Mouse (Mus musculus) liver, adult 2 months (tissue): ENCODE measurements around the gene Cldn7. TPM values are rescaled to one million over a fixed set of nuclear protein-coding genes. Genes with fewer than 3 reads are reported as not detected.

ENCODE experiments used
- DNase-seq: peaks from one replicate; pipeline ENCODE4 v3.0.0-alpha.2; 2011; ENCODE audit warnings: low read depth, low spot score; ENCODE audit errors: extremely low read depth
- H3K27ac ChIP-seq: fragments of 200-500 bp; replicated peaks from 2 replicates; pipeline ENCODE4 v1.5.1; 2012; ENCODE audit warnings: low read depth, mild to moderate bottlenecking, control low read depth, inconsistent platforms, low read length; ENCODE audit not compliant: insufficient read depth
- H3K27me3 ChIP-seq: fragments of 200-500 bp; 2 replicates; pipeline ENCODE4 v1.6.1; 2012; ENCODE audit warnings: mild to moderate bottlenecking, moderate library complexity, low read length, inconsistent platforms; ENCODE audit not compliant: control insufficient read depth, insufficient read depth
- H3K36me3 ChIP-seq: fragments of 200-500 bp; 2 replicates; pipeline ENCODE4 v1.6.1; 2012; ENCODE audit warnings: low read length, inconsistent platforms; ENCODE audit not compliant: control insufficient read depth, insufficient read depth
- H3K4me1 ChIP-seq: fragments of 200-500 bp; 2 replicates; pipeline ENCODE4 v1.6.1; 2011; ENCODE audit warnings: low read length; ENCODE audit not compliant: control insufficient read depth, insufficient read depth
- H3K4me3 ChIP-seq: fragments of 200-500 bp; 2 replicates; pipeline ENCODE4 v1.5.1; 2011; ENCODE audit warnings: low read depth, mild to moderate bottlenecking, control low read depth, low read length, moderate library complexity; ENCODE audit not compliant: insufficient read depth
- H3K79me2 ChIP-seq: fragments of 200-500 bp; 2 replicates; pipeline ENCODE4 v1.6.1; 2012; ENCODE audit warnings: inconsistent platforms, mild to moderate bottlenecking, low read length, moderate library complexity; ENCODE audit not compliant: control insufficient read depth, insufficient read depth
- H3K9ac ChIP-seq: fragments of 200-500 bp; 2 replicates; pipeline ENCODE4 v1.6.1; 2012; ENCODE audit warnings: low read depth, mild to moderate bottlenecking, control low read depth, inconsistent platforms, low read length
- CTCF ChIP-seq: fragments of 200-500 bp; IDR thresholded peaks from 2 replicates; pipeline ENCODE4 v1.5.1; 2011; ENCODE audit warnings: low read depth, low read length, control low read depth
- POLR2A ChIP-seq: fragments of 200-500 bp; IDR thresholded peaks from 2 replicates; pipeline ENCODE4 v1.6.1; 2011; ENCODE audit warnings: low read length, control low read depth; ENCODE audit not compliant: insufficient read depth; ENCODE audit errors: extremely low read depth
- WGBS: fragments of 180-500 bp; shearing (Covaris S2); methylation state at CpG from one replicate; pipeline ENCODE4 v1.1.7; 2018; 5-methylcytosine and 5-hydroxymethylcytosine counted together
- polyA plus RNA-seq: library from polyadenylated mRNA; depleted of rRNA; stranded (reverse); fragments of >200 nt; gene quantifications from 2 replicates; pipeline ENCODE4 v1.2.3, GENCODE M21; 2012
- total RNA-seq: library from RNA; depleted of rRNA; stranded (reverse); fragments of >200 nt; gene quantifications from 2 replicates; pipeline ENCODE4 v1.2.3, GENCODE M21; 2014

Cldn7 gene
- total and polyA plus RNA-seq, 2 experiments: 0.26 to 0.37 TPM

- TF ChIP-seq CTCF: no peak
- no peak for TF ChIP-seq POLR2A
- peaks cover 5% of the 10 kb centered on the region; the same call in 1 of the 2 replicates for H3K36me3 ChIP-seq
- peaks cover 12% of the 10 kb centered on the region for H3K27me3 ChIP-seq
- H3K79me2 ChIP-seq: no peaks in the 10 kb centered on the region
- DNase-seq: no peak
- 0 out of 2 replicates have a peak, but pooled peaks cover 3% of the 10 kb centered on the region for H3K4me1 ChIP-seq
- H3K4me3 ChIP-seq: peak overlapping the region; percentile 29; the same call in 1 of the 2 replicates
- WGBS: 43% methylated on average over 17 of the region's 17 CpGs
- no peak overlapping the region for H3K27ac ChIP-seq
- H3K9ac ChIP-seq: no peak overlapping the region
Observed at GRCm38 (mm10) chr11:69966860-69967517, 2.4 kb downstream of the Cldn7 start.

GRCm38 (mm10) chr11:69968793-69969192, 4.2 kb downstream of the Cldn7 start:
- Histone ChIP-seq H3K27me3 (peaks cover 12% of the 10 kb centered on the region), H3K4me1 (0 out of 2 replicates have a peak, but pooled peaks cover 3% of the 10 kb centered on the region), H3K27ac (no peak overlapping the region), H3K4me3 (no peak overlapping the region), H3K79me2 (no peaks in the 10 kb centered on the region), H3K36me3 (peaks cover 13% of the 10 kb centered on the region; the same call in 1 of the 2 replicates), H3K9ac (no peak overlapping the region)
- TF ChIP-seq CTCF (no peak), POLR2A (no peak)
- no peak for DNase-seq
- 55% methylated on average over 4 of the region's 4 CpGs for WGBS

DNA sequence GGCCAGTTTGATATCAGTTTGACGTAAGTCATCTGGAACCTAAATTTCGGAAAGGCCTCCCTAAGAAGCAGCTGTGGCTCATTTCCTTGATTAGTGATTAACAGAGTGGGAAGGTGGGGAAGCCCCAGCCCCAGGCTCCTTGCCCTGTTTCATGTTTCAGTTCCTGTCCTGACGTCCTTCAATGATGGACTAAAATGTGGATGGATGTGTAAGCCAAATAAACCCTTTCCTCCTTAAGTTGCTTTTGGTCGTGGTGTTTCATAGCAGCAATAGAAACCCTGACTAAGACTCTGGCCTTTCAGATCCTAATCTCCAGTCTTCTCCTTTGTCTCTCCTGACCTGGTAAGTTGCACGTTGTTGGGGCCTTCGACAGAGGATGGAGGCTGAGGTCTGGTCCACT, 5.6 kb downstream of the Cldn7 start:
- Histone ChIP-seq H3K9ac (no peak overlapping the region), H3K4me1 (0 out of 2 replicates have a peak, but pooled peaks cover 3% of the 10 kb centered on the region), H3K36me3 (peaks cover 23% of the 10 kb centered on the region), H3K4me3 (no peak overlapping the region), H3K27ac (no peak overlapping the region), H3K79me2 (no peaks in the 10 kb centered on the region), H3K27me3 (peaks cover 11% of the 10 kb centered on the region)
- TF ChIP-seq POLR2A (no peak), CTCF (no peak)
- 86% methylated on average over 6 of the region's 6 CpGs for WGBS
- no peak for DNase-seq

- H3K36me3 ChIP-seq: peaks cover 23% of the 10 kb centered on the region
- H3K27me3 ChIP-seq: peaks cover 8% of the 10 kb centered on the region
- no peak overlapping the region for H3K9ac ChIP-seq
- 0 out of 2 replicates have a peak, but pooled peaks cover 3% of the 10 kb centered on the region for H3K4me1 ChIP-seq
- WGBS: 89% methylated on average over 3 of the region's 3 CpGs
- DNase-seq: no peak
- H3K27ac ChIP-seq: no peak overlapping the region
- no peak overlapping the region for H3K4me3 ChIP-seq
- TF ChIP-seq CTCF (no peak), POLR2A (no peak)
- no peaks in the 10 kb centered on the region for H3K79me2 ChIP-seq
Observed at GRCm38 (mm10) chr11:69970775-69971174, 6.2 kb downstream of the Cldn7 start.

DNA sequence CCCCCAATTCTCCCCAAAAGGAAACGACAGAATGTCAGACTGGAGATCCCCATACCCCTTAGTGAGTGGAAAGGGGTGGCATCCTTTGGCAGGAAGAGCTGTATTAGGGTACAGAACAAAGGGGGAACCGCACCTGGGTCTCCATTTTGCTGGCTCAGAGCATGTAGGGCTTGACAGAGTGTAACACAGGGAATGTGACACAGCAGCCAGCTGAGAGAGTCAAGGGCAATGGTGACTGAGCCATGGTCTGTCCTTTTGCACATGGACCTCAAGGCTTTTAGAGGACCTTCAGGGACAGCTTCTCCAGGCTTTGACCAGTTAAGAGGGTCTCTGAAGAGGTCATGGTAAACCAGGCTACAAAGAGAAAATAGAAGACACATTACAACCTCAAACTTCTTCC, 10.3 kb downstream of the Cldn7 start:
- 96% methylated on average over 2 of the region's 2 CpGs for WGBS
- Histone ChIP-seq H3K36me3 (peaks cover 21% of the 10 kb centered on the region), H3K4me3 (no peak overlapping the region), H3K4me1 (no peaks in the 10 kb centered on the region), H3K27ac (no peak overlapping the region), H3K27me3 (no peaks in the 10 kb centered on the region), H3K9ac (no peak overlapping the region), H3K79me2 (no peaks in the 10 kb centered on the region)
- no peak for DNase-seq
- TF ChIP-seq POLR2A: no peak
- TF ChIP-seq CTCF: no peak

DNA sequence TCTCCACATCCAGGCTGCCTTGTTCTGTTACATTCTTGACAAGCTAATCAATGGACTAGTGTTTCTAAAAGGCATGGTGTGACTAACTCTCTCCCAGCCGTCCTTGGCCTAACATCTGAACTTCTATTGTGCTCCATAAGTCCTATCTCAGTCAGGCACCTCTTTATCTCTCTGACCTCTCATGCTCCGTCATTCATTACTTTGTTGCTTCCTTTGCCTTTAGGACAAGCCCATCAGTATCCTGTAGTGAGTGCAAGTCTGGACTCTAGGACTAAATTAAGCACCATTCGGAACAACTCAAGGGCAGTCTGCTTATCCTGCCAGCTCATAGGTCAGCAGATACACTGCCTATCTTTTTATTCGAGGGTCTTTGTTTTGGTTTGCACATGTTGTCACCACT, 11.7 kb downstream of the Cldn7 start:
- H3K36me3 ChIP-seq: peaks cover 21% of the 10 kb centered on the region
- no peak for TF ChIP-seq CTCF
- TF ChIP-seq POLR2A: no peak
- 79% methylated on average over 4 of the region's 4 CpGs for WGBS

More for the DNA sequence above, 11.7 kb downstream of the Cldn7 start:
- no peak for DNase-seq
- Histone ChIP-seq H3K27ac (no peak overlapping the region), H3K79me2 (peaks cover 3% of the 10 kb centered on the region; the same call in 1 of the 2 replicates), H3K4me1 (no peaks in the 10 kb centered on the region), H3K9ac (no peak overlapping the region), H3K27me3 (no peaks in the 10 kb centered on the region), H3K4me3 (no peak overlapping the region)
